Comparison of ENCODE assay signal across 8 mouse cellular contexts in genomic region chr2:23068370-23068737, GRCm38 (mm10). TPM values are rescaled to one million over a fixed set of nuclear protein-coding genes. Genes with fewer than 3 reads are reported as not detected.
A peak's percentile ranks its signal among the peaks of the same experiment; 100 is the strongest.
DNase-seq lines count a peak whose midpoint lies in the region; ATAC-seq and TF ChIP-seq lines count a peak whose summit lies in the region.

No protein-coding gene starts in this region.

- H3K27me3 ChIP-seq in heart, adult 2 months (ENCODE audit: control insufficient read depth, insufficient read depth, low read length): no peaks in the 10 kb centered on the region
- H3K27me3 ChIP-seq in CH12.LX (replicated peaks): no peaks in the 10 kb centered on the region
- no peaks in the 10 kb centered on the region for H3K27me3 ChIP-seq in forebrain, embryonic 10.5 days (ENCODE audit: poor library complexity, severe bottlenecking)
- no peaks in the 10 kb centered on the region for H3K27me3 ChIP-seq in limb, embryonic 15.5 days

- no peaks in the 10 kb centered on the region for H3K4me1 ChIP-seq in heart, adult 2 months (ENCODE audit: control insufficient read depth, insufficient read depth, low read length)
- H3K4me1 ChIP-seq in CH12.LX (ENCODE audit: control insufficient read depth in 1 of 2, insufficient read depth in 2 of 2): peaks cover 3 to 8% of the 10 kb centered on the region in 2 experiments; a peak in 3 of 4 replicates
- peaks cover 14% of the 10 kb centered on the region for H3K4me1 ChIP-seq in forebrain, embryonic 10.5 days
- H3K4me1 ChIP-seq in limb, embryonic 15.5 days: 0 out of 2 replicates have a peak, but pooled peaks cover 2% of the 10 kb centered on the region
- peaks cover 4% of the 10 kb centered on the region; the same call in 1 of the 2 replicates for H3K4me1 ChIP-seq in olfactory bulb, adult 2 months (ENCODE audit: control insufficient read depth, insufficient read depth, low read length)

- TF ChIP-seq CTCF in heart, adult 2 months (IDR thresholded peaks at IDR 0.05): no peak
- no peak for TF ChIP-seq CTCF in CH12.LX (conservative IDR thresholded peaks at IDR 0.05 in 1 of 2, IDR thresholded peaks at IDR 0.05 in 1 of 2; ENCODE audit: low read depth in 2 of 2, low read length in 2 of 2)
- no peak for TF ChIP-seq CTCF in olfactory bulb, adult 2 months (IDR thresholded peaks at IDR 0.05; ENCODE audit: insufficient read depth, low read depth, low read length)

- no peaks in the 10 kb centered on the region for H3K79me2 ChIP-seq in heart, adult 2 months (replicated peaks; ENCODE audit: control insufficient read depth, insufficient read depth, low read length)
- H3K79me2 ChIP-seq in CH12.LX (replicated peaks; ENCODE audit: control insufficient read depth, extremely low read depth, insufficient read depth, poor library complexity, severe bottlenecking): peaks cover 12% of the 10 kb centered on the region

- dilution Hi-C loops in CH12.LX (cut with MboI; ENCODE audit: extremely low pct_ligation_motif_present, extremely low pct_unique_long_range_greater_than_20kb, low sequenced_read_pairs): no loop called here

- DNase-seq in heart, adult 2 months: no peak
- DNase-seq in heart, adult 11 months: no peak
- no peak for DNase-seq in CH12.LX (ENCODE audit: extremely low read depth)
- no peak for DNase-seq in forebrain, embryonic 10.5 days (ENCODE audit: extremely low spot score, low spot score)
- no peak for DNase-seq in urinary bladder, postnatal 36 days (ENCODE audit: low spot score in 2 of 2)
- no peak for DNase-seq in right cerebral cortex, postnatal 25 days

- no peaks in the 10 kb centered on the region for H3K9me3 ChIP-seq in CH12.LX (replicated peaks; ENCODE audit: low read length)
- no peaks in the 10 kb centered on the region for H3K9me3 ChIP-seq in forebrain, embryonic 10.5 days
- no peaks in the 10 kb centered on the region for H3K9me3 ChIP-seq in limb, embryonic 15.5 days

- peak overlapping the region; percentile 97 for H3K27ac ChIP-seq in heart, adult 2 months
- peak overlapping the region; percentile 90 for H3K27ac ChIP-seq in CH12.LX (ENCODE audit: insufficient read depth, low read depth)
- peak overlapping the region; percentile 92 for H3K27ac ChIP-seq in forebrain, embryonic 10.5 days
- peak overlapping the region; percentile 96 for H3K27ac ChIP-seq in limb, embryonic 15.5 days
- H3K27ac ChIP-seq in olfactory bulb, adult 2 months (ENCODE audit: insufficient read depth, low read depth, low read length): peak overlapping the region; percentile 96

- intact Hi-C loops in heart, adult 2 months (cut with DNase I): loop anchor here (1.0 to 2.0 kb wide), 3 partner anchors 28 to 173 kb away; partner anchors contain the start of genes Abi1, Mastl, Pdss1 and Yme1l1

- under 1% methylated on average over 21 of the region's 21 CpGs for WGBS in heart, adult 2 months
- under 1% methylated on average over 21 of the region's 21 CpGs for WGBS in forebrain, embryonic 10.5 days
- WGBS in limb, embryonic 15.5 days: 0% methylated on average over 21 of the region's 21 CpGs
- 0% methylated on average over 21 of the region's 21 CpGs for WGBS in olfactory bulb, adult 2 months

- peaks cover 5% of the 10 kb centered on the region for H3K36me3 ChIP-seq in heart, adult 2 months (ENCODE audit: control insufficient read depth, insufficient read depth, low read length)
- H3K36me3 ChIP-seq in CH12.LX (replicated peaks in 1 of 2; ENCODE audit: control insufficient read depth in 1 of 2, insufficient read depth in 1 of 2, low read length in 1 of 2): peaks cover 3 to 10% of the 10 kb centered on the region in 2 experiments
- H3K36me3 ChIP-seq in forebrain, embryonic 10.5 days (replicated peaks): peaks cover 5% of the 10 kb centered on the region; the same call in 1 of the 2 replicates
- H3K36me3 ChIP-seq in limb, embryonic 15.5 days: peaks cover under 1% of the 10 kb centered on the region; the same call in 1 of the 2 replicates

- peak overlapping the region; percentile 89 for H3K4me3 ChIP-seq in heart, adult 2 months
- H3K4me3 ChIP-seq in CH12.LX (replicated peaks in 1 of 3; ENCODE audit: low read depth in 2 of 3, low read length in 2 of 3, poor library complexity in 1 of 3): peak overlapping the region; percentile 81 to 92 (median 86)
- peak overlapping the region; percentile 75 for H3K4me3 ChIP-seq in forebrain, embryonic 10.5 days
- H3K4me3 ChIP-seq in limb, embryonic 15.5 days: peak overlapping the region; percentile 65
- H3K4me3 ChIP-seq in olfactory bulb, adult 2 months (ENCODE audit: insufficient read depth, low read depth, low read length): peak overlapping the region; percentile 79

- no peak for TF ChIP-seq EP300 in heart, adult 2 months (IDR thresholded peaks at IDR 0.05; ENCODE audit: insufficient read depth, low read depth, low read length)
- TF ChIP-seq EP300 in CH12.LX (IDR thresholded peaks at IDR 0.05; ENCODE audit: low read length): peak; percentile 15; the same call in 1 of the 2 replicates

- no peak for TF ChIP-seq POLR2A in heart, adult 2 months (IDR thresholded peaks at IDR 0.05; ENCODE audit: insufficient read depth, low read depth, low read length)
- no peak for TF ChIP-seq POLR2A in CH12.LX (IDR thresholded peaks at IDR 0.05; ENCODE audit: low read depth, low read length)
- TF ChIP-seq POLR2A in olfactory bulb, adult 2 months (IDR thresholded peaks at IDR 0.05; ENCODE audit: insufficient read depth, low read depth, low read length): no peak

- in situ Hi-C loops in CH12.LX (cut with MboI; ENCODE audit: low pct_ligation_motif_present, low pct_unique_long_range_greater_than_20kb, low sequenced_read_pairs): no loop called here

- TF ChIP-seq RAD21 in CH12.LX (IDR thresholded peaks at IDR 0.05; ENCODE audit: low read depth, low read length): no peak

- peak overlapping the region; percentile 97 for H3K9ac ChIP-seq in heart, adult 2 months (ENCODE audit: low read depth, low read length)
- peak overlapping the region; percentile 87 for H3K9ac ChIP-seq in CH12.LX (ENCODE audit: insufficient read depth, low read depth)
- peak overlapping the region; percentile 77 for H3K9ac ChIP-seq in limb, embryonic 15.5 days

- peak; percentile 58; the same call in 1 of the 2 replicates for ATAC-seq in limb, embryonic 15.5 days (ENCODE audit: insufficient number of reproducible peaks, low FRiP score, low TSS enrichment, low read depth)

- peak overlapping the region; percentile 66; the same call in 1 of the 2 replicates for H3K4me2 ChIP-seq in CH12.LX (ENCODE audit: insufficient read depth, low read depth, poor library complexity, severe bottlenecking)
- H3K4me2 ChIP-seq in limb, embryonic 15.5 days: peak overlapping the region; percentile 93

TF ChIP-seq in CH12.LX, 34 proteins besides CTCF, POLR2A, EP300 and RAD21:
- TF ChIP-seq JUND (conservative IDR thresholded peaks at IDR 0.05; ENCODE audit: low read depth, low read length) (no peak), SIN3A (IDR thresholded peaks at IDR 0.05; ENCODE audit: low read length) (0 out of 2 replicates have a peak, but pooled peaks have one; percentile 27)

RNA-seq across cellular contexts. Expression of gene Acbd5, which starts 0.4 kb away (rescaled TPM):
- total RNA-seq in heart, adult 2 months (2021): 10 to 100 TPM; 26.5 to 28.0 TPM
- 4.1 and 7.0 TPM in 2 replicates for polyA plus RNA-seq in heart, adult 2 months (2012; rRNA removed)
- total RNA-seq in CH12.LX (2012; rRNA removed) (10.9 and 11.6 TPM in 2 replicates), CH12.LX (2014; rRNA removed) (15.2 and 16.3 TPM in 2 replicates)
- 12.5 and 13.9 TPM in 2 replicates for polyA plus RNA-seq in CH12.LX (2012; ENCODE audit: insufficient read length, low read depth)
- 27.8 and 28.8 TPM in 2 replicates for polyA plus RNA-seq in forebrain, embryonic 10.5 days (2016; fragmentation: Nextera tagmentation; extraction: Ambion mirVana)
- polyA plus RNA-seq in limb, embryonic 15.5 days (2015; fragmentation: Nextera tagmentation; extraction: Ambion mirVana): 30.4 and 33.4 TPM in 2 replicates
- not detected in 2 replicates for polyA plus RNA-seq in olfactory bulb, adult 2 months (2012; ENCODE audit: insufficient read depth, insufficient read length, low replicate concordance, missing spikeins)

RNA-seq across cellular contexts. Expression of gene Abi1, which starts 28.3 kb away (rescaled TPM):
- 10 to 100 TPM; 20.9 to 23.5 TPM for total RNA-seq in heart, adult 2 months (2021)
- polyA plus RNA-seq in heart, adult 2 months (2012; rRNA removed): 32.6 and 40.9 TPM in 2 replicates
- total RNA-seq in CH12.LX (2012; rRNA removed) (43.1 and 45.7 TPM in 2 replicates), CH12.LX (2014; rRNA removed) (104 and 112 TPM in 2 replicates)
- 65.0 and 74.6 TPM in 2 replicates for polyA plus RNA-seq in CH12.LX (2012; ENCODE audit: insufficient read length, low read depth)
- 36.1 and 37.7 TPM in 2 replicates for polyA plus RNA-seq in forebrain, embryonic 10.5 days (2016; fragmentation: Nextera tagmentation; extraction: Ambion mirVana)
- 52.0 and 57.0 TPM in 2 replicates for polyA plus RNA-seq in limb, embryonic 15.5 days (2015; fragmentation: Nextera tagmentation; extraction: Ambion mirVana)
- polyA plus RNA-seq in olfactory bulb, adult 2 months (2012; ENCODE audit: insufficient read depth, insufficient read length, low replicate concordance, missing spikeins): 578 TPM in 1 of 2 replicates, not detected in the other
